Mouse (Mus musculus): ENCODE measurements around the gene Fig4. TPM values are rescaled to one million over a fixed set of nuclear protein-coding genes. Genes with fewer than 3 reads are reported as not detected.
A peak's percentile ranks its signal among the peaks of the same experiment; 100 is the strongest.

The Fig4 gene
- polyA plus RNA-seq, 1 experiment from 2014 or later = 20.9 TPM

GRCm38 (mm10) chr10:41204191-41204590 lies 98.9 kb downstream of the Fig4 start:
- no peak for ATAC-seq (ENCODE audit: low FRiP score)
- Histone ChIP-seq H3K27me3 (no peaks in the 10 kb centered on the region), H3K4me1 (peaks cover 1% of the 10 kb centered on the region; the same call in 1 of the 2 replicates), H3K36me3 (replicated peaks) (no peaks in the 10 kb centered on the region), H3K4me2 (no peak overlapping the region), H3K9ac (no peak overlapping the region), H3K9me3 (no peaks in the 10 kb centered on the region), H3K4me3 (replicated peaks) (no peak overlapping the region), H3K27ac (0 out of 2 replicates have a peak overlapping the region, but pooled peaks have one; percentile 4)
- WGBS = 77% methylated on average over 5 of the region's 5 CpGs

GRCm38 (mm10) chr10:41198719-41199118 lies 104.3 kb downstream of the Fig4 start:
- H3K27ac ChIP-seq = no peak overlapping the region
- H3K4me3 ChIP-seq (replicated peaks) = no peak overlapping the region
- 53% methylated on average over 6 of the region's 6 CpGs for WGBS
- no peaks in the 10 kb centered on the region for H3K9me3 ChIP-seq
- H3K27me3 ChIP-seq = no peaks in the 10 kb centered on the region
- no peak overlapping the region for H3K4me2 ChIP-seq
- no peak overlapping the region for H3K9ac ChIP-seq
- peaks cover 4% of the 10 kb centered on the region; the same call in 1 of the 2 replicates for H3K4me1 ChIP-seq
- no peak for ATAC-seq (ENCODE audit: low FRiP score)
- no peaks in the 10 kb centered on the region for H3K36me3 ChIP-seq (replicated peaks)

- Histone ChIP-seq H3K27ac (no peak overlapping the region), H3K4me3 (replicated peaks) (no peak overlapping the region), H3K9me3 (no peaks in the 10 kb centered on the region), H3K4me2 (no peak overlapping the region), H3K27me3 (no peaks in the 10 kb centered on the region), H3K36me3 (replicated peaks) (no peaks in the 10 kb centered on the region), H3K9ac (no peak overlapping the region), H3K4me1 (peaks cover 4% of the 10 kb centered on the region; the same call in 1 of the 2 replicates)
- ATAC-seq (ENCODE audit: low FRiP score) = no peak
- 86% methylated on average over 5 of the region's 5 CpGs for WGBS
These were observed 105.3 kb downstream of the Fig4 start for GRCm38 (mm10) chr10:41197788-41198187.

GRCm38 (mm10) chr10:41196295-41196694 lies 106.8 kb downstream of the Fig4 start:
- peaks cover 4% of the 10 kb centered on the region; the same call in 1 of the 2 replicates for H3K4me1 ChIP-seq
- no peak overlapping the region for H3K27ac ChIP-seq
- ATAC-seq (ENCODE audit: low FRiP score) = no peak
- no peak overlapping the region for H3K4me3 ChIP-seq (replicated peaks)
- no peak overlapping the region for H3K4me2 ChIP-seq
- 75% methylated on average over 4 of the region's 4 CpGs for WGBS
- no peaks in the 10 kb centered on the region for H3K27me3 ChIP-seq
- H3K9me3 ChIP-seq = no peaks in the 10 kb centered on the region
- no peak overlapping the region for H3K9ac ChIP-seq
- no peaks in the 10 kb centered on the region for H3K36me3 ChIP-seq (replicated peaks)

- Histone ChIP-seq H3K27me3 (no peaks in the 10 kb centered on the region), H3K36me3 (replicated peaks) (peaks cover 4% of the 10 kb centered on the region; the same call in 1 of the 2 replicates), H3K27ac (no peak overlapping the region), H3K9ac (no peak overlapping the region), H3K4me2 (no peak overlapping the region), H3K4me1 (no peaks in the 10 kb centered on the region), H3K9me3 (no peaks in the 10 kb centered on the region), H3K4me3 (replicated peaks) (no peak overlapping the region)
- 68% methylated on average over 3 of the region's 3 CpGs for WGBS
- ATAC-seq (ENCODE audit: low FRiP score) = no peak
These were observed 113.7 kb downstream of the Fig4 start for GRCm38 (mm10) chr10:41189392-41189791.

GRCm38 (mm10) chr10:41183975-41184374 lies 119.1 kb downstream of the Fig4 start:
- Histone ChIP-seq H3K27me3 (no peaks in the 10 kb centered on the region), H3K4me1 (0 out of 2 replicates have a peak, but pooled peaks cover 5% of the 10 kb centered on the region), H3K4me3 (replicated peaks) (no peak overlapping the region), H3K9ac (no peak overlapping the region), H3K27ac (no peak overlapping the region), H3K9me3 (no peaks in the 10 kb centered on the region), H3K36me3 (replicated peaks) (peaks cover 4% of the 10 kb centered on the region; the same call in 1 of the 2 replicates), H3K4me2 (no peak overlapping the region)
- ATAC-seq (ENCODE audit: low FRiP score) = no peak
- WGBS = 39% methylated on average over 3 of the region's 3 CpGs

GRCm38 (mm10) chr10:41182644-41183043 lies 120.4 kb downstream of the Fig4 start:
- Histone ChIP-seq H3K27ac (no peak overlapping the region), H3K9me3 (no peaks in the 10 kb centered on the region), H3K4me2 (no peak overlapping the region), H3K27me3 (no peaks in the 10 kb centered on the region), H3K4me3 (replicated peaks) (no peak overlapping the region), H3K4me1 (0 out of 2 replicates have a peak, but pooled peaks cover 5% of the 10 kb centered on the region), H3K36me3 (replicated peaks) (no peaks in the 10 kb centered on the region), H3K9ac (no peak overlapping the region)
- 9% methylated on average over 6 of the region's 6 CpGs for WGBS
- no peak for ATAC-seq (ENCODE audit: low FRiP score)

- WGBS = 94% methylated on average over 5 of the region's 5 CpGs
- H3K9me3 ChIP-seq = no peaks in the 10 kb centered on the region
- H3K27me3 ChIP-seq = no peaks in the 10 kb centered on the region
- no peak overlapping the region for H3K4me3 ChIP-seq (replicated peaks)
- H3K4me1 ChIP-seq = no peaks in the 10 kb centered on the region
- no peak overlapping the region for H3K4me2 ChIP-seq
- H3K36me3 ChIP-seq (replicated peaks) = no peaks in the 10 kb centered on the region
- no peak for ATAC-seq (ENCODE audit: low FRiP score)
- H3K9ac ChIP-seq = no peak overlapping the region
- H3K27ac ChIP-seq = no peak overlapping the region
These were observed 136.9 kb downstream of the Fig4 start for GRCm38 (mm10) chr10:41166141-41166540.

GRCm38 (mm10) chr10:41163108-41163507 lies 140.0 kb downstream of the Fig4 start:
- Histone ChIP-seq H3K4me1 (no peaks in the 10 kb centered on the region), H3K36me3 (replicated peaks) (no peaks in the 10 kb centered on the region), H3K4me3 (replicated peaks) (no peak overlapping the region), H3K27me3 (no peaks in the 10 kb centered on the region), H3K27ac (no peak overlapping the region), H3K9me3 (no peaks in the 10 kb centered on the region), H3K9ac (no peak overlapping the region), H3K4me2 (no peak overlapping the region)
- WGBS = 84% methylated on average over 2 of the region's 2 CpGs
- ATAC-seq (ENCODE audit: low FRiP score) = no peak

GRCm38 (mm10) chr10:41157296-41157695 lies 145.8 kb downstream of the Fig4 start:
- 93% methylated on average over 2 of the region's 2 CpGs for WGBS
- H3K4me2 ChIP-seq = no peak overlapping the region
- H3K9me3 ChIP-seq = no peaks in the 10 kb centered on the region
- no peak for ATAC-seq (ENCODE audit: low FRiP score)
- no peaks in the 10 kb centered on the region for H3K4me1 ChIP-seq
- H3K9ac ChIP-seq = no peak overlapping the region
- H3K4me3 ChIP-seq (replicated peaks) = no peak overlapping the region
- no peaks in the 10 kb centered on the region for H3K27me3 ChIP-seq
- H3K36me3 ChIP-seq (replicated peaks) = no peaks in the 10 kb centered on the region
- H3K27ac ChIP-seq = no peak overlapping the region

GRCm38 (mm10) chr10:41156693-41157092 lies 146.4 kb downstream of the Fig4 start:
- no peaks in the 10 kb centered on the region for H3K36me3 ChIP-seq (replicated peaks)
- no peaks in the 10 kb centered on the region for H3K4me1 ChIP-seq
- no peak overlapping the region for H3K4me2 ChIP-seq
- ATAC-seq (ENCODE audit: low FRiP score) = no peak
- no peak overlapping the region for H3K9ac ChIP-seq
- WGBS = 96% methylated on average over 1 of the region's 1 CpGs
- H3K9me3 ChIP-seq = no peaks in the 10 kb centered on the region
- H3K27ac ChIP-seq = no peak overlapping the region
- no peak overlapping the region for H3K4me3 ChIP-seq (replicated peaks)
- H3K27me3 ChIP-seq = no peaks in the 10 kb centered on the region

GRCm38 (mm10) chr10:41153229-41153750 lies 149.8 kb downstream of the Fig4 start:
- Histone ChIP-seq H3K4me3 (replicated peaks) (no peak overlapping the region), H3K9ac (no peak overlapping the region), H3K4me1 (no peaks in the 10 kb centered on the region), H3K4me2 (no peak overlapping the region), H3K9me3 (no peaks in the 10 kb centered on the region), H3K27me3 (no peaks in the 10 kb centered on the region), H3K36me3 (replicated peaks) (no peaks in the 10 kb centered on the region), H3K27ac (no peak overlapping the region)
- 95% methylated on average over 5 of the region's 5 CpGs for WGBS
- ATAC-seq (ENCODE audit: low FRiP score) = no peak

GRCm38 (mm10) chr10:41151901-41152300 lies 151.2 kb downstream of the Fig4 start:
- Histone ChIP-seq H3K27ac (no peak overlapping the region), H3K9me3 (no peaks in the 10 kb centered on the region), H3K4me3 (replicated peaks) (no peak overlapping the region), H3K4me1 (no peaks in the 10 kb centered on the region), H3K9ac (no peak overlapping the region), H3K27me3 (no peaks in the 10 kb centered on the region), H3K4me2 (no peak overlapping the region), H3K36me3 (replicated peaks) (no peaks in the 10 kb centered on the region)
- ATAC-seq (ENCODE audit: low FRiP score) = no peak
- 89% methylated on average over 4 of the region's 4 CpGs for WGBS

Measured in forebrain, embryonic 12.5 days (tissue).